Mouse (Mus musculus): ENCODE results near the gene Pnpla7. TPM values are rescaled to one million over a fixed set of nuclear protein-coding genes. Genes with fewer than 3 reads are reported as not detected.

The Pnpla7 gene
- polyA plus RNA-seq (2015; fragmentation: Nextera tagmentation; extraction: Ambion mirVana) = 9.1 and 9.5 TPM in 2 replicates

GRCm38 (mm10) chr2:24975704-24976297, at the start of gene Pnpla7:
TSS of gene Pnpla7 (plus strand) at chr2:24976033.
- H3K4me2 ChIP-seq (ENCODE audit: low read depth, low read length) = peak within 1 kb of the TSS; percentile 97
- peak; percentile 75 for ATAC-seq (ENCODE audit: insufficient read depth, low FRiP score)
- H3K4me1 ChIP-seq (ENCODE audit: control insufficient read depth, insufficient read depth, low read length) = peaks cover 14% of the 10 kb centered on the region
- peak within 1 kb of the TSS; percentile 92 for H3K27ac ChIP-seq (ENCODE audit: low read length)
- no peaks in the 10 kb centered on the region for H3K9me3 ChIP-seq (replicated peaks; ENCODE audit: control insufficient read depth, low read length)
- H3K9ac ChIP-seq (ENCODE audit: low read length) = peak within 1 kb of the TSS; percentile 87
- 0 out of 2 replicates have a peak, but pooled peaks cover 4% of the 10 kb centered on the region for H3K36me3 ChIP-seq (ENCODE audit: control insufficient read depth, insufficient read depth, low read length)
- H3K27me3 ChIP-seq (ENCODE audit: control insufficient read depth, insufficient read depth, low read length) = no peaks in the 10 kb centered on the region
- under 1% methylated on average over 16 of the region's 16 CpGs for WGBS
- peak within 1 kb of the TSS; percentile 93 for H3K4me3 ChIP-seq (replicated peaks; ENCODE audit: low read length)

- peaks cover 8% of the 10 kb centered on the region for H3K4me1 ChIP-seq (ENCODE audit: control insufficient read depth, insufficient read depth, low read length)
- no peaks in the 10 kb centered on the region for H3K27me3 ChIP-seq (ENCODE audit: control insufficient read depth, insufficient read depth, low read length)
- H3K36me3 ChIP-seq (ENCODE audit: control insufficient read depth, insufficient read depth, low read length) = no peaks in the 10 kb centered on the region
- H3K9me3 ChIP-seq (replicated peaks; ENCODE audit: control insufficient read depth, low read length) = no peaks in the 10 kb centered on the region
- 77% methylated on average over 9 of the region's 9 CpGs for WGBS
- no peak overlapping the region for H3K4me3 ChIP-seq (replicated peaks; ENCODE audit: low read length)
- peak overlapping the region; percentile 82; the same call in 1 of the 2 replicates for H3K27ac ChIP-seq (ENCODE audit: low read length)
- no peak for ATAC-seq (ENCODE audit: insufficient read depth, low FRiP score)
- H3K9ac ChIP-seq (ENCODE audit: low read length) = 0 out of 2 replicates have a peak overlapping the region, but pooled peaks have one; percentile 8
- H3K4me2 ChIP-seq (ENCODE audit: low read depth, low read length) = no peak overlapping the region
Measured at GRCm38 (mm10) chr2:24926345-24926964, 49.4 kb upstream of the Pnpla7 start.

GRCm38 (mm10) chr2:24926965-24927358, 48.9 kb upstream of the Pnpla7 start:
- 51% methylated on average over 7 of the region's 7 CpGs for WGBS
- ATAC-seq (ENCODE audit: insufficient read depth, low FRiP score) = no peak
- Histone ChIP-seq H3K9ac (ENCODE audit: low read length) (0 out of 2 replicates have a peak overlapping the region, but pooled peaks have one; percentile 8), H3K36me3 (ENCODE audit: control insufficient read depth, insufficient read depth, low read length) (no peaks in the 10 kb centered on the region), H3K4me2 (ENCODE audit: low read depth, low read length) (no peak overlapping the region), H3K4me1 (ENCODE audit: control insufficient read depth, insufficient read depth, low read length) (peaks cover 8% of the 10 kb centered on the region), H3K27ac (ENCODE audit: low read length) (peak overlapping the region; percentile 82), H3K27me3 (ENCODE audit: control insufficient read depth, insufficient read depth, low read length) (no peaks in the 10 kb centered on the region), H3K9me3 (replicated peaks; ENCODE audit: control insufficient read depth, low read length) (no peaks in the 10 kb centered on the region), H3K4me3 (replicated peaks; ENCODE audit: low read length) (no peak overlapping the region)

DNA sequence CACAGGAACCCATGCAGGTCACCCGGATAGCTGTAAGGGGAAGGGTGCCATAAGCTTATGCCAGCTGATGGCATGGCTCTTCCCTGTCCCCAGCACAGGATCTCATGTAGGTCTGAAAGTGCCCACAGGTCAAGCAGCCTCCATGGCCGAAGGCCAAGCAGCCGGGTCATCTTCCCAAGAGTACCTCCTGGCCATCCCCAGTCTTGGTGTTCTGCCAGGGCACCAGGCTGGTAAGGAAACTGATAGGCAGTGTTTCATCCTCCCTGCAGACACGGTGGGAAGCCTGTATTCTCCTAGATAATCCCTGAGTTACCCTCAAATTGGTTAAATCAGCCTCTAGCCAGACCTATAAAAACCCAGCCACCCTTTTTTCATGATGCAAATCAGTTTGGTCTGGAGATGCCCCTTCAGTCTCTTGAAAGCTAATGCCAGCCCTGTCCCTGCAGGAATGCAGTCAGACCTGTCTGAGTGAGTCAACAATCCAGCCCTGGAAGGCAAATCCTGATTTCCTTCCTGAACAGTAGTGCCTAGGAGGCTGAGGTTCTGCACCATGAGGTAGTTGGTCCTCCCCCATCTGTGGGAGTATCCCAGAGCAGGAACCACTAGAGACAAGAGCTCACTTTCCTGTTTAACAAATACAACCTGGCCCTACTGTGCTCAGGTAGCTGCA, 47.9 kb upstream of the Pnpla7 start:
- peak overlapping the region; percentile 86 for H3K27ac ChIP-seq (ENCODE audit: low read length)
- H3K36me3 ChIP-seq (ENCODE audit: control insufficient read depth, insufficient read depth, low read length) = no peaks in the 10 kb centered on the region
- H3K4me2 ChIP-seq (ENCODE audit: low read depth, low read length) = peak overlapping the region; percentile 32
- H3K27me3 ChIP-seq (ENCODE audit: control insufficient read depth, insufficient read depth, low read length) = no peaks in the 10 kb centered on the region
- H3K4me1 ChIP-seq (ENCODE audit: control insufficient read depth, insufficient read depth, low read length) = peaks cover 8% of the 10 kb centered on the region
- no peaks in the 10 kb centered on the region for H3K9me3 ChIP-seq (replicated peaks; ENCODE audit: control insufficient read depth, low read length)
- no peak overlapping the region for H3K4me3 ChIP-seq (replicated peaks; ENCODE audit: low read length)
- 49% methylated on average over 4 of the region's 4 CpGs for WGBS
- H3K9ac ChIP-seq (ENCODE audit: low read length) = peak overlapping the region; percentile 11; the same call in 1 of the 2 replicates
- peak; percentile 91 for ATAC-seq (ENCODE audit: insufficient read depth, low FRiP score)

DNA sequence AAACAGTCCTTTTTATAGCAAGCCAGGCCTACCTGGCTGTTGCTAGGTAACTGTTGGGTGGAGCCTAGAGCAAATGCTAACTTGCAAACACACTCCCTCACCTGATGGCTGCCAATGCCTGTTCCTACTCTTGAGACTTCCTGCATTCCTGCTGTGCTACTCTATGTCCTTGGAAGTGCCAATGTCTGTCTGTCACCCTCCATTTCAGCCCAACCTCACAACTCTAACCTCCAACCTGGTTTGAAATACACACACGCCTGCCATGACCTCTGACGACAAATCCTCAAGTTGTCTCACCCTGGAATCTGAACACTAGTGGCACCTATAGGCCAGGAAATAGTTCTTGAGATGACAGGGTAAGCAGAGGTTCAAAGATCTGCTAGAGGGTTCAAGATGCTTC, 46.7 kb upstream of the Pnpla7 start:
- peak; percentile 71; the same call in 1 of the 2 replicates for ATAC-seq (ENCODE audit: insufficient read depth, low FRiP score)

GRCm38 (mm10) chr2:24929593-24929992, 46.2 kb upstream of the Pnpla7 start:
- H3K4me1 ChIP-seq (ENCODE audit: control insufficient read depth, insufficient read depth, low read length) = peaks cover 20% of the 10 kb centered on the region
- ATAC-seq (ENCODE audit: insufficient read depth, low FRiP score) = no peak
- H3K27me3 ChIP-seq (ENCODE audit: control insufficient read depth, insufficient read depth, low read length) = no peaks in the 10 kb centered on the region
- H3K27ac ChIP-seq (ENCODE audit: low read length) = peak overlapping the region; percentile 86
- H3K4me2 ChIP-seq (ENCODE audit: low read depth, low read length) = no peak overlapping the region
- 83% methylated on average over 5 of the region's 5 CpGs for WGBS
- no peaks in the 10 kb centered on the region for H3K36me3 ChIP-seq (ENCODE audit: control insufficient read depth, insufficient read depth, low read length)
- H3K4me3 ChIP-seq (replicated peaks; ENCODE audit: low read length) = no peak overlapping the region
- peak overlapping the region; percentile 18; the same call in 1 of the 2 replicates for H3K9ac ChIP-seq (ENCODE audit: low read length)
- no peaks in the 10 kb centered on the region for H3K9me3 ChIP-seq (replicated peaks; ENCODE audit: control insufficient read depth, low read length)

More for the DNA sequence above, 46.7 kb upstream of the Pnpla7 start:
- Histone ChIP-seq H3K27me3 (ENCODE audit: control insufficient read depth, insufficient read depth, low read length) (no peaks in the 10 kb centered on the region), H3K4me2 (ENCODE audit: low read depth, low read length) (peak overlapping the region; percentile 24; the same call in 1 of the 2 replicates), H3K36me3 (ENCODE audit: control insufficient read depth, insufficient read depth, low read length) (no peaks in the 10 kb centered on the region), H3K9me3 (replicated peaks; ENCODE audit: control insufficient read depth, low read length) (no peaks in the 10 kb centered on the region), H3K27ac (ENCODE audit: low read length) (peak overlapping the region; percentile 86), H3K9ac (ENCODE audit: low read length) (no peak overlapping the region), H3K4me3 (replicated peaks; ENCODE audit: low read length) (no peak overlapping the region), H3K4me1 (ENCODE audit: control insufficient read depth, insufficient read depth, low read length) (peaks cover 17% of the 10 kb centered on the region)
- 32% methylated on average over 2 of the region's 2 CpGs for WGBS

DNA sequence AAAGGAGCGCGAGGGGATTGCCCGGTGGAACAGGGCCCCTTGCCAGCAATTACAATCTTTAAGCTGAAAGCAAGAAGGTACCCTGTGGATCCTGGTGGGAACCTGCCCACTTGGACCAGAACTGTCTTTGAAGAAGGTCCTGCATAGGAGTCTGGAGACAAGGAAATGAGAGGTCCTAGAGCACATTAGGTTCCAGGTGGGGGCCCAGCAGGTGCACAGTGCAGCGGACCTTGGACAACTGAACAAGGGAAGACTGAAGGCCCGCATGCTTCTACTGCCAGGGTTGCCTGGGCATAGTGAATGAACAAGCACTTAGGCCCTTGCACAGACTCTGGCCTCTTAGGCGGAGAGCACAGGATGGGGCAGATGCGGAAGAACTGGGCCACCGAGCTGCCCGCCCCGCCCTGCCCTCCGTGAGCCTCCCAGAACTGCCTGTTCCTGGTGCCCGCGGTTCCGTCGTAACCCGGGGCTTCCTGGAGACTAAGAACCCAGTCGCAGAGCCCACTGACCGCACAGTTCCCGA, 41.3 kb upstream of the Pnpla7 start:
- Histone ChIP-seq H3K27me3 (ENCODE audit: control insufficient read depth, insufficient read depth, low read length) (no peaks in the 10 kb centered on the region), H3K4me3 (replicated peaks; ENCODE audit: low read length) (peak overlapping the region; percentile 87), H3K9ac (ENCODE audit: low read length) (peak overlapping the region; percentile 89), H3K9me3 (replicated peaks; ENCODE audit: control insufficient read depth, low read length) (no peaks in the 10 kb centered on the region), H3K27ac (ENCODE audit: low read length) (peak overlapping the region; percentile 97), H3K36me3 (ENCODE audit: control insufficient read depth, insufficient read depth, low read length) (no peaks in the 10 kb centered on the region), H3K4me2 (ENCODE audit: low read depth, low read length) (peak overlapping the region; percentile 98), H3K4me1 (ENCODE audit: control insufficient read depth, insufficient read depth, low read length) (peaks cover 12% of the 10 kb centered on the region)
- WGBS = 4% methylated on average over 19 of the region's 19 CpGs
- ATAC-seq (ENCODE audit: insufficient read depth, low FRiP score) = peak; percentile 66

GRCm38 (mm10) chr2:24935057-24935796, 40.6 kb upstream of the Pnpla7 start, which contains the start of gene Arrdc1:
TSS of gene Arrdc1 (minus strand) at chr2:24935252.
- ATAC-seq (ENCODE audit: insufficient read depth, low FRiP score) = peak; percentile 95
- Histone ChIP-seq H3K36me3 (ENCODE audit: control insufficient read depth, insufficient read depth, low read length) (no peaks in the 10 kb centered on the region), H3K4me2 (ENCODE audit: low read depth, low read length) (peak within 1 kb of the TSS; percentile 98), H3K27ac (ENCODE audit: low read length) (peak within 1 kb of the TSS; percentile 97), H3K9ac (ENCODE audit: low read length) (peak within 1 kb of the TSS; percentile 89), H3K4me3 (replicated peaks; ENCODE audit: low read length) (peak within 1 kb of the TSS; percentile 87), H3K27me3 (ENCODE audit: control insufficient read depth, insufficient read depth, low read length) (no peaks in the 10 kb centered on the region), H3K9me3 (replicated peaks; ENCODE audit: control insufficient read depth, low read length) (no peaks in the 10 kb centered on the region), H3K4me1 (ENCODE audit: control insufficient read depth, insufficient read depth, low read length) (peaks cover 12% of the 10 kb centered on the region)
- WGBS = under 1% methylated on average over 46 of the region's 49 CpGs

Measured in stomach, embryonic 16.5 days (tissue).